Mouse (Mus musculus): ENCODE measurements around the gene Daam1.

- no peak for TF ChIP-seq GATA1 (IDR thresholded peaks at IDR 0.05; ENCODE audit: borderline replicate concordance, low read length)
- no peak for TF ChIP-seq FLI1 (IDR thresholded peaks at IDR 0.05; ENCODE audit: low read length)
Measured at GRCm38 (mm10) chr12:71807306-71807705, 23.6 kb upstream of the Daam1 start.
